Mouse (Mus musculus) layer of hippocampus, postnatal 14 days (tissue): ENCODE data around the gene Ntrk3. TPM values are rescaled to one million over a fixed set of nuclear protein-coding genes. Genes with fewer than 3 reads are reported as not detected.

ENCODE experiments used
- DNase-seq, 2 experiments: peaks; one replicate each; pipeline ENCODE4 v3.0.0; 2021 to 2022; ENCODE audit warnings: low spot score in 2 of 2, mixed read lengths in 1 of 2
- total RNA-seq, 2 experiments: library from RNA; stranded (reverse); gene quantifications; 2 replicates each; pipeline ENCODE4 v1.2.3; 2021

Ntrk3 gene
- total RNA-seq, 2 experiments from 2014 or later: 198 to 199 TPM

DNA sequence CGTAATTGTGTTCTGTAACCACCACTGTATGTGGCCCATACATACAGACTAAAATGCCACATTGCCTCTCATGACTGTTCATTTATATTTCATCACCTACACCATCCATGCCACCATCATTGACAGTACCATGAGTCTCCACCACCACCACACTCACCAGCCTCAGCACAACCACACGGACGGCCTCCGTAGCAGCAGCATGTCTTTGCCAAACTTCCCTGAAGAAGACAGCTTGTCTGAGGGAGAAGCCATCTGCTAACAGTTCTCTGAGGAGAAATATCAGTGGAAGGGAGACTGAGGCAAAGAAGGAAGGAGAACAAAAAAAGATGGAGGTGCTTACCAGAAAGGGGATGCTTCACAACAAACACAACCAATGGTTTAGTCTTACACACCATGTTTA lies 15.8 kb downstream of the Ntrk3 start:
- DNase-seq: no peak

- no peak for DNase-seq
These were observed 16.6 kb downstream of the Ntrk3 start for GRCm38 (mm10) chr7:78720989-78721816.

GRCm38 (mm10) chr7:78719795-78720460 lies 17.9 kb downstream of the Ntrk3 start:
- DNase-seq: no peak

- DNase-seq: peak in 1 of 2 experiments; percentile 8
These were observed 18.7 kb downstream of the Ntrk3 start for GRCm38 (mm10) chr7:78719117-78719516.

DNA sequence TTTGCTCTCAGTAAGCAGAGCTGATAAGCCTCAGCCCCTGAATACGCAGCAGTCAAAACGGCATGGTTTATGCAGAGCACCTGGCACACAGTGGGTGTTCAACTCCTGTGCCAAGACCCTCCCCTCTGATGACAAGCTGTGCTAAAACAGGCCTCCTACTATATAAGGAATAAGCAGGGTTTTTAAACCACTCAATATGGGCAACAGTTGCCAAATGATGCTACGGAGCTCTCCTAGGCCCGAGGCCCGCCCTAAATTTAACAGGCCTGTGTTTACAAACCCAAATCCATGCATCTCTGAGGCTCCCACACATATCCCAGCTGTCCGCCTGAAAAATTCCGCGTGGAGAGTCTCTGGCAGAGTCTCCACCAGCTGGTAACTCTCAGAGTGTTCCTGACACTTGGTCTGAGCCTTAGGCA lies 19.6 kb downstream of the Ntrk3 start:
- DNase-seq: peak; percentile 66 to 77

GRCm38 (mm10) chr7:78707708-78708107 lies 30.1 kb downstream of the Ntrk3 start:
- DNase-seq: no peak

GRCm38 (mm10) chr7:78707122-78707521 lies 30.7 kb downstream of the Ntrk3 start:
- no peak for DNase-seq

DNA sequence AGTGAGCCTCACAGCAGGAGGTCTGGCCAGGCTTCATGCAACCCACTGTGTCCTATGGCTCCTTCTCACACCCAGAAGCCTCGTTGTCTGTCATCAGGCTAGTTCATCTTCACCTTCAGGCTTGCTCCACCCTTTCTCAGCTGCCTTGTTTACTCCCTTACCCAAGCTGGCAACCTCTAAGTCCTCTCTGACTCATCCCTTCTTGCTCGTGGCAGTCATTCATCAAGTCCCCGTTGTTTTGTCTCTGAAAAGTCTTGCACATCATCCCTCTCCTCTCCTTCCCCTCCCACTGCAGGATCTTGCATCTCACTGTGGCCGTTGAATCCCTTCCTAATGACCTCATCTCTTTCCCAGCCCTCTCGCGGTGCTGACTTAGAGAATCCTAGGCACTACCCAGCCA lies 35.1 kb downstream of the Ntrk3 start:
- DNase-seq: no peak

GRCm38 (mm10) chr7:78695200-78695599 lies 42.6 kb downstream of the Ntrk3 start:
- no peak for DNase-seq

DNA sequence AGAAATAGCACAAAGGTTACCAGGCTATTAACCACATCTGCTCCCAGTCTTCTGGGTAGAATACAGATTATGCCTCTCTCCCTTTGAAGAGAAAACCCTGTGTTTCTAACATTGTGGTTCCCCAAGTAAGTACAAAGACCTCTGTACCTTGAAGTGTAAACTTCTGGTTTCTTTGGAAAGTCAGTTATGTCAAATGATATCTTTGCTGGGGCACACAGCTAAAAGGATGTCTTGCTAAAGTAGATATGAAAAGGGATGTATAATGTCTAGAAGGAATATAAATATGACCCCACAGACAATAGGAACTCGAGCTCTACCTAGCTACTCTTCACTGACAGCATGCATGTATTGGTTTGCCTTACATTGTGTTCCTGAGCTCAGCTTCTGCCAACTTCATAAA lies 44.7 kb downstream of the Ntrk3 start:
- no peak for DNase-seq

DNA sequence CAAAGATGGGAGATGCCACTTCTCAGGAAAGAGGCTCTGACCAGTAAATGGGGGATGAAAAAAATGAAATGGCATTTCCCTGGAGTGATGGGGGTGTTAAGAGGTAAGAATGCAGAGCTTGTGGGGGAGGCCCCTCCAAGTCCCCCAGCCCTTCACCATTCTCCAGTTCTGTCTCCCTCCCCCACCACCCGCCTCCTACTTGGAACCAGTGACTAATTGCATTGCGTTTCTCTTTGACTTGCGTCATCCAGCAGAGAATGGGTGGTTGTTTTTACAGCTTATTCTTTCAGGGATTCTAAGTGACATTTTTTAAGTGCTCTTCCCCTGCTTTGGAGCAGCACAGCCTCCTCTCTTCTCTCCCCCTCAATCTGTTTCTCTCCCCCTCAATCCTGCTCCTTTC lies 46.9 kb downstream of the Ntrk3 start:
- peak in 1 of 2 experiments; percentile 41 for DNase-seq

- no peak for DNase-seq
These were observed 52.9 kb downstream of the Ntrk3 start for GRCm38 (mm10) chr7:78684943-78685342.

- peak in 1 of 2 experiments; percentile 49 for DNase-seq
These were observed 56.9 kb downstream of the Ntrk3 start for GRCm38 (mm10) chr7:78680871-78681270.

GRCm38 (mm10) chr7:78669407-78669806 lies 68.4 kb downstream of the Ntrk3 start:
- DNase-seq: no peak

GRCm38 (mm10) chr7:78668916-78669315 lies 68.9 kb downstream of the Ntrk3 start:
- DNase-seq: no peak

- DNase-seq: peak in 1 of 2 experiments; percentile 4
These were observed 69.7 kb downstream of the Ntrk3 start for GRCm38 (mm10) chr7:78668003-78668635.

GRCm38 (mm10) chr7:78660832-78661231 lies 77.0 kb downstream of the Ntrk3 start:
- peak in 1 of 2 experiments; percentile 12 for DNase-seq

GRCm38 (mm10) chr7:78659846-78660245 lies 78.0 kb downstream of the Ntrk3 start:
- DNase-seq: no peak

DNA sequence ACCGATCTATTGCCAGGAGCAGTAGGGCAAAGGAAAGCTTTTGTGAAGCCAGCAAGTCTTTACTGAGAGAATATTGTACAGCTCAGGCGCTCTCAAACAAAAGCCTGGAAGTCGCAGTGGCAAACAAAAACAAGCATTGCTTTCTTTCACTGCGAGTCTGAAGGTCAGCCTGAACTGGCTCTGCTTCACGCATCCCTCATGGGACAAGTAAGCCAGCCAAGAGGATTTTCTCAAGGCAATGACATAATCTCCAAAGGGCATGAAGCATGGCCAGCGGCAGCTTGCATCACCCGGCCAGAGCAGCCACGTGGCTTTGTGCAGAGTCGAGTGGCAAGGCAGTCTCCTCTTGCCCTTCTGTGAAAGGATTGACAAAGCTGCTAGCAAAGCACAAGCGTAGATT lies 79.8 kb downstream of the Ntrk3 start:
- no peak for DNase-seq

DNA sequence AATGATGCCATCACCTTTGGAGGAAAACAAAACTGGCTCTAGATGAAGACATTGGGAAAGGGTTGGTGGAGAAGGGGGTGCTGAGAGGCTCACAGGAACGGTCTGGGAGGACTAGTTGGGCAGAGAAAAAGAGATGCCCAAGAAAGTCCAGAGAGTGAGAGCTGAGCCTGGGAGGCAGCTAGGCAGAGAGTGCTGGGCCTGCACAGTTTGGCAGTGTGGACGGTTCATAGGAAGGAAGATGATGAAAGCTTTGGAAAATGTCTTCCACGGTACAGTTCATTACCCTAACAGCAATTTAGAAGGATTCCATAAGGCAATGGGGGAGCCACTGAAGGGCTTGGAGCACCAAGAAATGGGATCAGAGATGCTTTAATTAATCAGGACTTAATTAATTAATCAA lies 81.6 kb downstream of the Ntrk3 start:
- DNase-seq: no peak

DNA sequence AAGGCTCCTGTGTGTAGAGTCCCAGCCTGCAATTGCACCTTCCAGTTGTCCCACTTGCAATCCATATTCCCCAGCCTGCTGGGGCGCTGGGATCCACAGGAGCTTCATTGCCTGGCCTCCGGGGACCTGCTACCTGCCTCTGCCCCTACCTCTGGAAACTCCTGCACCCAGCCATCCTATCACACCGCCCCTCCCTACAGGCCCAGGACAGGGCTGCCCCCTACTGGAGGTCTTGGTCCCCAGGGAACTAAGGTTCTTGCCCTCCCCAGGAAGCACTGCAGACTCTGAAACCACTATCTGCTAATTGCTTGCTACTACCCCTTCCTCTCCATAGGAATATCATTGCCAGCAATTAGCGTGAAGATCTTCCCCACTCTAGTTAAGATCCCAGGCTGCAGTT lies 84.1 kb downstream of the Ntrk3 start:
- DNase-seq: no peak

DNA sequence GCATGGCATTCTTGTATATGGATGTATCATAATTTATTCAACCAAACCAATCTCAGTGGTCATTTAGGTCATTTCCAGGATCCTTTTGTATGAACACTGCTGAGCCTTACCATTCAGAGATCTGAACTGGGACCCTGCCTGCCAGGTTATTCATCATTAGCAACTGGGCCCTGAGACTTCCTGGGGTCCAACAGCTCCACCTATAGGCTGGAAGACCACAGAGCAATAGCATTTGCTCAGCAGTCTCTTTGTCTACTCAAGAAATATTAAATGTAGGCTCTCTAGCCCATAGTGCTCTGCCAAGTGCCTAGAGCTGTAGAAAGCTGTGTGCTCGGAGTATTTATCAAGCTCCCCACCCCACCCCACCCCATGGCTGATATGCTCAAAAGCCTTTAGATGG lies 85.5 kb downstream of the Ntrk3 start:
- no peak for DNase-seq
